Comparison of ENCODE assay signal across 9 mouse cellular contexts in genomic region chr6:22354031-22354430, GRCm38 (mm10). TPM values are rescaled to one million over a fixed set of nuclear protein-coding genes. Genes with fewer than 3 reads are reported as not detected.
DNase-seq lines count a peak whose midpoint lies in the region; TF ChIP-seq lines count a peak whose summit lies in the region.
"Had no signal": no experiment of that assay in that cellular context is flagged by ENCODE, and none has a peak within 500 bp of the region (broad histone marks: within the 10 kb centered on the region; RNA-seq: fewer than 3 reads in every experiment).

No protein-coding gene starts in this region.

- no peak overlapping the region for H3K27ac ChIP-seq in left cerebral cortex, adult 2 months
- no peak overlapping the region for H3K27ac ChIP-seq in ES-Bruce4 (ENCODE audit: insufficient read depth, low read length)
- H3K27ac ChIP-seq: liver, embryonic 14.5 days had no signal

- TF ChIP-seq POLR2A in ES-Bruce4 (IDR thresholded peaks at IDR 0.05; ENCODE audit: insufficient read depth, low read length) = no peak

- peak overlapping the region; percentile 83; the same call in 1 of the 2 replicates for H3K4me3 ChIP-seq in left cerebral cortex, adult 2 months
- H3K4me3 ChIP-seq in ES-Bruce4 (ENCODE audit: low read depth, low read length) = 0 out of 2 replicates have a peak overlapping the region, but pooled peaks have one; percentile 4

- DNase-seq in heart, adult 11 months = peak; percentile 70
- DNase-seq in heart, postnatal 14 days = no peak
- no peak for DNase-seq in left cerebral cortex, adult 2 months (ENCODE audit: extremely low spot score in 1 of 2, low spot score in 2 of 2)
- DNase-seq in left cerebral cortex, postnatal 10 days (ENCODE audit: extremely low spot score in 1 of 2, low spot score in 2 of 2) = no peak
- DNase-seq in gonadal fat pad, adult 2 months (ENCODE audit: low read depth) = peak; percentile 66
- no peak for DNase-seq in thymus, postnatal 36 days
- DNase-seq in cerebellum, adult 8-10 months = no peak

- peaks cover 3% of the 10 kb centered on the region for H3K4me1 ChIP-seq in ES-Bruce4 (ENCODE audit: control insufficient read depth, insufficient read depth, low read length)

- intact Hi-C loops in heart, postnatal 14 days (cut with DNase I) = loop anchor here (2.0 to 10.0 kb wide), 2 partner anchors 27 to 499 kb away; partner anchors contain the start of gene Tspan12
- intact Hi-C loops in left cerebral cortex, adult 2 months (cut with DNase I) = no loop called here
- intact Hi-C loops in left cerebral cortex, postnatal 10 days (cut with DNase I) = no loop called here

- no peak for TF ChIP-seq EP300 in ES-Bruce4 (IDR thresholded peaks at IDR 0.05; ENCODE audit: insufficient read depth, low read depth, low read length)

- H3K9me3 ChIP-seq in ES-Bruce4 (replicated peaks; ENCODE audit: control insufficient read depth, insufficient read depth, low read length, poor library complexity, severe bottlenecking) = no peaks in the 10 kb centered on the region; the same call in 1 of the 2 replicates

- no peaks in the 10 kb centered on the region for H3K27me3 ChIP-seq in ES-Bruce4 (ENCODE audit: control insufficient read depth, insufficient read depth, low read length, poor library complexity, severe bottlenecking)

- H3K9ac ChIP-seq in ES-Bruce4 (ENCODE audit: low read depth, poor library complexity, severe bottlenecking) = no peak overlapping the region
- H3K9ac ChIP-seq: liver, embryonic 14.5 days had no signal

- no peak for TF ChIP-seq CTCF in left cerebral cortex, adult 2 months (IDR thresholded peaks at IDR 0.05)
- TF ChIP-seq CTCF in ES-Bruce4 (IDR thresholded peaks at IDR 0.05; ENCODE audit: low read depth, low read length) = no peak

- no peaks in the 10 kb centered on the region for H3K36me3 ChIP-seq in ES-Bruce4 (ENCODE audit: control insufficient read depth, insufficient read depth, low read length, poor library complexity, severe bottlenecking)

RNA-seq across cellular contexts. Expression of gene Fam3c, which starts 2.0 kb away (rescaled TPM):
- total RNA-seq in heart, postnatal 14 days (2021) = 10 to 100 TPM; 28.9 to 29.0 TPM
- 10 to 100 TPM; 86.8 to 92.8 TPM for total RNA-seq in left cerebral cortex, adult 2 months (2021)
- 100 to 1,000 TPM; 111 to 126 TPM for total RNA-seq in left cerebral cortex, postnatal 10 days (2021)
- 76.5 and 84.3 TPM in 2 replicates for polyA plus RNA-seq in ES-Bruce4 (2011; ENCODE audit: insufficient read depth, insufficient read length, low read depth, missing spikeins)
- 14.7 and 30.5 TPM in 2 replicates for polyA plus RNA-seq in gonadal fat pad, adult 2 months (2012; rRNA removed)

Comparison
In these comparisons a context has a peak if more than half of its experiments do, and no peak if none do; other contexts are left out.
1. DNase-seq: peak in heart, adult 11 months (single experiment) and gonadal fat pad, adult 2 months (single experiment); none in heart, postnatal 14 days (0 of 2), left cerebral cortex, adult 2 months (0 of 2), left cerebral cortex, postnatal 10 days (0 of 2), thymus, postnatal 36 days (0 of 2) and cerebellum, adult 8-10 months (single experiment).